Mouse (Mus musculus): Measurements from ENCODE around the gene Il21. TPM values are rescaled to one million over a fixed set of nuclear protein-coding genes. Genes with fewer than 3 reads are reported as not detected.

Il21 gene
- polyA plus RNA-seq, 1 experiment from 2014 or later, result not detected

DNA sequence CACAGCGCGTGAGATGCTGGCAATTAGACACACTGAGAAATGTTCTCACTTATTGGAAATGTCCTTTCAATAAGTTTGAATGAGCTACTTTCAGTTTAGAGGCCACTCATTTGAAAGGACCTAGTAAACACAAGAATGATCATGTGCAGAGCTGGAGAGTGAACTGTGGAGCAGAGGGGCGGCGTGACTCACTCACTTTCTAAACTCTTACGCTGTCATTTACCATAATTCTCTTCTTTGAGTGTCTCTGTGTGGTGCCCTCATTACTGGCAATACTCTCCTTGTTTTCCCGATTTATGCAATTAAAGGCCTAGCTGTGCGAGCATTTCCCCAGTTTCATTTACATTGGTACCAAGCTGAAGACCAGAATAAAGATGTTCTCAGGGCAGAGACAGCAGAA lies 1.3 kb downstream of the Il21 start:
- H3K9ac ChIP-seq, result no peak overlapping the region
- no peak overlapping the region for H3K4me2 ChIP-seq
- 87% methylated on average over 7 of the region's 7 CpGs for WGBS
- no peaks in the 10 kb centered on the region for H3K9me3 ChIP-seq
- H3K36me3 ChIP-seq, result no peaks in the 10 kb centered on the region
- no peaks in the 10 kb centered on the region for H3K4me1 ChIP-seq
- no peak overlapping the region for H3K27ac ChIP-seq
- H3K4me3 ChIP-seq, result no peak overlapping the region
- H3K27me3 ChIP-seq, result no peaks in the 10 kb centered on the region
- no peak for ATAC-seq (ENCODE audit: borderline replicate concordance, extremely low read depth, low FRiP score, low TSS enrichment)

DNA sequence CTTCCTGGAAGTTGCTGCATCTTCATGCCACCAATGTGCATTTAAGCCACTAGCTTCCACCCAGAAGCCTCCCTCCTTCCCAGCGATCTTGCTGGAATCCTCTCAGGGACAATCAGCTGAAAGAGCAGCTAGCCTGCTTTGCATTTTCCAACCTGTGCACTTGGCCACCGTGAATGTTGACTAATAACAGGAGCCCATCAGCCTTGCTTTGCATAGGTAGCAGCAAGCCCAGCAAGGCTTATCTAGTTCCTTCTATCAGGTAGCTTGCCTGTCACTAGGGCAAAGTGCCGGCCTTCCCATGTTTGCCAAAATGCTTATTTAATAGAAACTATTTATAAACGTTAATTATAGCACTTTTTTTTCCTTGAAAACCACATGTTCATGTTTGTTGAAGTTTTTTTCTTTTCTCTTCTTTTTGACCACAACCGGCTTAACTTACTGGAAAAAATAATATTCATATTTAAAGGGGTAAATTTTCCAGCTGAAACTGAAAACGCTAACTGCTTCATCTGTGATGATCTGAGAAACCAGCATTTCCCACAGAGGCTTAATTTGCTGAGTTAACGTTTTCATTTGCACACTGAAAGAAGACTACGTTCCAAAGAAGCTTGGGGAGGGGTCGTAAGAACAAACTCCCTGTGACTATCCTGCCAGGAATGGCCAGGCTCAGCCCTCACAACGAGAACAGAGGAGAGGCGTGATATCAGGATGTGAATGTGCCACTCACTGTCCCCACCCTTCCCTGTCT lies 3.2 kb downstream of the Il21 start:
- H3K36me3 ChIP-seq, result no peaks in the 10 kb centered on the region
- no peaks in the 10 kb centered on the region for H3K9me3 ChIP-seq
- H3K9ac ChIP-seq, result no peak overlapping the region
- no peak for ATAC-seq (ENCODE audit: borderline replicate concordance, extremely low read depth, low FRiP score, low TSS enrichment)
- H3K4me3 ChIP-seq, result no peak overlapping the region
- H3K4me2 ChIP-seq, result no peak overlapping the region
- H3K27ac ChIP-seq, result no peak overlapping the region
- 55% methylated on average over 11 of the region's 11 CpGs for WGBS
- no peaks in the 10 kb centered on the region for H3K4me1 ChIP-seq
- no peaks in the 10 kb centered on the region for H3K27me3 ChIP-seq

DNA sequence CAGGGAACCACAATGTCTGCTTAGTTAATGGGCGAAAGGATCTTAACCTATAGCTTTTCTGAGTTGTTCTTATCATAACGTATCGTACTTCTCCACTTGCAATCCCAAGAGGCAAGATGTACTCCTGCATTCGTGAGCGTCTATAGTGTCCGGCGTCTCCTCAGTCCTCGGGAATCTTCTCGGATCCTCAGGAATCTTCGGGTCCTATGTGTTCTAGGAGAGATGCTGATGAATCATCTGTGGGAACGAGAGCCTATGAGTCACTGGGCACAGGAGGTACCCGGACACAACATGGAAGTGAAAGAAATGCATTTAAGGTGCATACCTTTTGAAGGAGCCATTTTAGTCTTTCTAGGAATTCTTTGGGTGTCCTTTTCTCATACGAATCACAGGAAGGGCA lies 7.3 kb downstream of the Il21 start:
- Histone ChIP-seq H3K4me1 (no peaks in the 10 kb centered on the region), H3K27ac (no peak overlapping the region), H3K36me3 (no peaks in the 10 kb centered on the region), H3K9ac (no peak overlapping the region), H3K4me2 (no peak overlapping the region), H3K9me3 (no peaks in the 10 kb centered on the region), H3K27me3 (no peaks in the 10 kb centered on the region), H3K4me3 (no peak overlapping the region)
- no peak for ATAC-seq (ENCODE audit: borderline replicate concordance, extremely low read depth, low FRiP score, low TSS enrichment)
- 85% methylated on average over 13 of the region's 13 CpGs for WGBS

DNA sequence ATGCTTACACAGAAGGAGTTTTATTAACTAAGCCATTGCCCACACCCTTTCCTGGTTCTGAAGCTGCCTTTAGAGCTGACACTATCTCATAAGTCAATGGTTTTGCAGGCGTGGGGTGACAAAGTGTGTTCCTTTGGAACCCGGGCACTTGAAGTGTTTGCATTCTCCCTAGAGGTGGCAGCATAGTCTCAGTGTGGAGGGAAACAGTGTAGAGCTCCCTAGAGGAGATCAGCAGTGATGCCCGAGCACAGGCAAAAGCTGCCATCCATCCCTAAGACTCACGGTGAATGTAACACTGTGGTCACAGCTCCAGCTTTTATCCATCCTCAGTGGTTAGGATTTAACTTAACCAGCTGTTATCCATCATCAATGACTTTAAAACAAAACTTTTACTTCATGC lies 13.4 kb downstream of the Il21 start:
- H3K27me3 ChIP-seq, result no peaks in the 10 kb centered on the region
- WGBS, result 17% methylated on average over 4 of the region's 4 CpGs
- no peak overlapping the region for H3K4me2 ChIP-seq
- no peak overlapping the region for H3K27ac ChIP-seq
- H3K36me3 ChIP-seq, result no peaks in the 10 kb centered on the region
- no peak overlapping the region for H3K9ac ChIP-seq
- no peaks in the 10 kb centered on the region for H3K4me1 ChIP-seq
- no peak for ATAC-seq (ENCODE audit: borderline replicate concordance, extremely low read depth, low FRiP score, low TSS enrichment)
- H3K9me3 ChIP-seq, result no peaks in the 10 kb centered on the region
- no peak overlapping the region for H3K4me3 ChIP-seq

DNA sequence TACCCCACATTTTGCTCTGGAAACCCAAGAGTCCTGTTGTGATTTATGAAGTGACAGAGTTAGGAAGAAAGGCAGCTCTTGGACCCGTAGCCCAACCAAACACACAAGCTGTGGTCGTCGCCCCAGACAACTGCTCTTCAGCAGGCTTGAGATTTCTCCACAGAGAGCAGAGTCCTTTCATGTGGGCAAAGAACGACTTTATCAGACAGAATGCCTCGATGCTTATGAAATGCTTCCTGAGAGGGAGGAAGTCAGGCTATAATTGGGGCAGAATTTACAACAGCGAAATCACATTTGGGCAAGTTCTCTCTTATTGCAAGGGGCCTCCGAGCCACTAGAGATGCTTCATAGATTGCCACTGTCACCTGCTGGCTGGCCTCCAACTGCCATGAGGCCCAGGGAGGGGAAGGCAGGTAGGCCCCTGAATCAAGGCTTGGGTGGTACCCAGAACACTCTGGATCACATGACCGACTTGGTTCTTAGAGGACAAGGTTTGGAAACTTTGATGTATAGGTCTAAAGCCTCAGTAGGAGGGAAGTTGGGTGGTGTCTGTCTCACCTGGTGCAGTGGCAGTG lies 27.1 kb downstream of the Il21 start:
- Histone ChIP-seq H3K4me2 (no peak overlapping the region), H3K9ac (no peak overlapping the region), H3K36me3 (no peaks in the 10 kb centered on the region), H3K27me3 (no peaks in the 10 kb centered on the region), H3K4me1 (peaks cover 7% of the 10 kb centered on the region; the same call in 1 of the 2 replicates), H3K9me3 (no peaks in the 10 kb centered on the region), H3K27ac (no peak overlapping the region), H3K4me3 (no peak overlapping the region)
- 48% methylated on average over 8 of the region's 8 CpGs for WGBS
- no peak for ATAC-seq (ENCODE audit: borderline replicate concordance, extremely low read depth, low FRiP score, low TSS enrichment)

DNA sequence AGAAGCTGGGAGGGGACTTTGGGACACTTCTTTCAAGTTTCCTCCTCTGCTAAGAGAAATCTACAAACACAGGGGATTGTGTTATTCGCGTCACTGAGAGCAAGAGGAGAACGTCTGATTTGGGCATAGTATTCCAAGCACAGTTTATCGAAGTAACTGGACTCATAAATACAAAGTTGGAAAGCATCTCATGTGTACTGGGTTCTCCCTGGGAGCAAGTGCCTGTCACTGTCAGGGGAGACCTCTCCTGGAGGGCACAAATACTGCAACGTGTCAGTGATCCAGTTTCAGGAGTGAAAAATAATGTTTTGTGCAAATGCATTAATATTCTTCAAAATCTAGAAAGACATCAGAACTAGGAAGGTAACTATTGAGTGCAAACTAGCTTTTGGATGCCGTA lies 27.9 kb downstream of the Il21 start:
- H3K4me3 ChIP-seq, result peak overlapping the region; percentile 62
- H3K9me3 ChIP-seq, result no peaks in the 10 kb centered on the region
- ATAC-seq (ENCODE audit: borderline replicate concordance, extremely low read depth, low FRiP score, low TSS enrichment), result 0 out of 2 replicates have a peak, but pooled peaks have one; percentile 56
- H3K27me3 ChIP-seq, result no peaks in the 10 kb centered on the region
- 19% methylated on average over 6 of the region's 6 CpGs for WGBS
- H3K4me2 ChIP-seq, result peak overlapping the region; percentile 93
- H3K9ac ChIP-seq, result peak overlapping the region; percentile 62; the same call in 1 of the 2 replicates
- no peaks in the 10 kb centered on the region for H3K36me3 ChIP-seq
- peaks cover 7% of the 10 kb centered on the region; the same call in 1 of the 2 replicates for H3K4me1 ChIP-seq
- H3K27ac ChIP-seq, result no peak overlapping the region

DNA sequence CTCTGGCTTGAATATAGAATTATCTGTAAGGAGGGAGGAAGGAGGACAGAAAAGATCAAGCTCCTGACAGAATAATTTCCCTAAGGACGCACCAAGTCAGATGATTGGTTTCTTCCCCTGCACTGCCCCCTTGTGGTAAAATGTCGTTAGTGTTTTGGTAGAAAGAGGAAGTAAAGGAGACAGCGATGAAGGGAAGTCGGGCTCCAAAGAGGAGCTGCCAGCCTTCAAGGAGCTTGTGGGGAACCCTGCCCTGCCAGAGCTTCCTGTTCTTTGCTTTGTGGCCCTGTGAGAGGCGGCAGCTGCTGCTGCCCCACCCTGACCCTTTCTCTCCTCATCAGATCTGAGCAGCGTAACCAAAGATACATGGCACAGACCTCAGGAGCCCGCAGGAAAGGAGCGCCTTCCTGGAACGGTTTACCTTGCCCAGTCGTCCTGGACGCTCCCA lies 28.4 kb downstream of the Il21 start:
- H3K9me3 ChIP-seq, result no peaks in the 10 kb centered on the region
- no peaks in the 10 kb centered on the region for H3K27me3 ChIP-seq
- H3K4me2 ChIP-seq, result peak overlapping the region; percentile 93
- peak; percentile 65 for ATAC-seq (ENCODE audit: borderline replicate concordance, extremely low read depth, low FRiP score, low TSS enrichment)
- WGBS, result under 1% methylated on average over 11 of the region's 11 CpGs
- peaks cover 7% of the 10 kb centered on the region; the same call in 1 of the 2 replicates for H3K4me1 ChIP-seq
- H3K9ac ChIP-seq, result peak overlapping the region; percentile 62
- H3K4me3 ChIP-seq, result peak overlapping the region; percentile 62
- no peaks in the 10 kb centered on the region for H3K36me3 ChIP-seq
- H3K27ac ChIP-seq, result 0 out of 2 replicates have a peak overlapping the region, but pooled peaks have one; percentile 49

DNA sequence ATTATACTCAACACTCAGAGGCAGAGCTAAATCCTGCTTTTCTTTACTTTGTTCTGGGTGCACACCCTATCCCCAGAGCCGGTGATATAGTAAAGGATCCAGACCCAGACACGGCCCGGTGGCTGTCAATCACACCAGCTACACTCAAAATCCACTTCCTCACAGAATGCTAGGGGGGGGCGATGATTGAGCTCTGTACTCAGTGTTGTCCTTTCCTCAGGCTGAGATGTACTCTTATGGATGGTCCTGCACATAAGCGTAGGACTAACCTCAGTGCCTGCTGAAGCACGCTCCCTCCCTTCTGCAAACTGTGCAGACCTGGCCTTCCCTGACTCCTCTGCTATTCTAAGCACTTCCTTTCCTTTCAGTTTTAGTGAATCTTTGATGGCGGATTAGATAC lies 29.6 kb downstream of the Il21 start:
- Histone ChIP-seq H3K27ac (no peak overlapping the region), H3K4me2 (no peak overlapping the region), H3K27me3 (no peaks in the 10 kb centered on the region), H3K4me3 (no peak overlapping the region), H3K9ac (no peak overlapping the region), H3K4me1 (peaks cover 7% of the 10 kb centered on the region; the same call in 1 of the 2 replicates), H3K36me3 (no peaks in the 10 kb centered on the region), H3K9me3 (no peaks in the 10 kb centered on the region)
- WGBS, result 84% methylated on average over 7 of the region's 7 CpGs
- no peak for ATAC-seq (ENCODE audit: borderline replicate concordance, extremely low read depth, low FRiP score, low TSS enrichment)

DNA sequence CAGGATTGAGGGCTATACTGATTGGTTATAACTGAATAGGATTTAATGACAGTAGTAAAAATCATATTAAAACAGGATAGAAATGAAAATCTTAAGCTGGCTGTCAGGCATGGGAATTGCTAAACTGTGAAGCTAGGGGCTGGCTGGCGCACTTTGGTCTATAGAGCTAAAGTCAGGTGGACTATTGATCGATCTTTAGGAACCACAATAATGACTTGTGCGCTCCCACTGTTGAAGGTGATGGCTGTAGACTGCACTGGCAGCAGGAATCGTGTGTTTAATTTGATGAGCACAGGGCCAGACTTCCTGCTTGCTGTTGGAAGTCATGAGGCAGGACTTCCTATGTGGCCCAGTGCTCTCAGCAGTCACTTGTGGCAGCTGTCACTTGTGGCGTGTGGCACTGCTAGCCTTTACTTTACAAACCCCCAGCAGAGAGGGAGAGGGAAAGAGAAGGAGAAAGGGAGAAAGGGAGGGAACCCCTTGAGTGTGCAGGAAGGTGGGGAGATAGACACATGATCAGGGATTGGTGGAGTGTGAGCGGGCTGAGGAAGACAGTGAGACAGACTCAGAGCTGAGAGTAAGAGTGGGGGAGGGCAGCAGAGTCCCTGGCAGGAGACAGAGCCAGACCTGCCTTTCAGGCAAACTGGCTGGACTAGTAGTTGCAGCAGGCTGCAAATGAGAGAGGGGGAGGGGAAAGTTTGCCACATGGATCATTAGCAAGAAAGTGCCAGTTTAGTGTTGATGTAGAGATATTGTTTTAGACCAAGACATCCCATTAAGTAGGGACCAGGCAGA lies 31.1 kb downstream of the Il21 start:
- peaks cover 7% of the 10 kb centered on the region; the same call in 1 of the 2 replicates for H3K4me1 ChIP-seq
- H3K27me3 ChIP-seq, result no peaks in the 10 kb centered on the region
- peak; percentile 55; the same call in 1 of the 2 replicates for ATAC-seq (ENCODE audit: borderline replicate concordance, extremely low read depth, low FRiP score, low TSS enrichment)
- no peak overlapping the region for H3K27ac ChIP-seq
- no peak overlapping the region for H3K9ac ChIP-seq
- H3K9me3 ChIP-seq, result no peaks in the 10 kb centered on the region
- H3K36me3 ChIP-seq, result no peaks in the 10 kb centered on the region
- WGBS, result 46% methylated on average over 6 of the region's 6 CpGs
- no peak overlapping the region for H3K4me2 ChIP-seq
- no peak overlapping the region for H3K4me3 ChIP-seq

DNA sequence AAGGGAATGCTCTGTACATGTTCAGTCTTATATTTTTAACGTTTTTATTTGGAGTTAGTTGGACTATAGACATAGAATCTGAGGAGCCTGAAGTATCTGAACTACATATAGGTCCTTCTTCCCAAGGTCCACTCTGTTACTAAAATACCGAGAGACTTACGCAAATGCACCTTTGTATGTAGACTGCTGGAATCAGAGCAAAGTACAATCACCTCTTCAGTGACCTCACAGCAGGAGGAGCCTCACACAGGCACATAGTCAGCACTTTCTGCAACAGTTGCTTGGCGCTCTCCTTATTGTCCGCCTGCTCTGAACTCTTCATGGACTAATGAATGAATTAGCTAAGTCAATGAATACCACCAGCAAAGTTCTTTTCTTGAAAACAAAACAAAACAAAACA lies 34.1 kb downstream of the Il21 start:
- Histone ChIP-seq H3K9ac (no peak overlapping the region), H3K27me3 (no peaks in the 10 kb centered on the region), H3K9me3 (no peaks in the 10 kb centered on the region), H3K4me1 (peaks cover 7% of the 10 kb centered on the region; the same call in 1 of the 2 replicates), H3K27ac (no peak overlapping the region), H3K4me3 (no peak overlapping the region), H3K4me2 (no peak overlapping the region), H3K36me3 (no peaks in the 10 kb centered on the region)
- 80% methylated on average over 5 of the region's 5 CpGs for WGBS
- no peak for ATAC-seq (ENCODE audit: borderline replicate concordance, extremely low read depth, low FRiP score, low TSS enrichment)

DNA sequence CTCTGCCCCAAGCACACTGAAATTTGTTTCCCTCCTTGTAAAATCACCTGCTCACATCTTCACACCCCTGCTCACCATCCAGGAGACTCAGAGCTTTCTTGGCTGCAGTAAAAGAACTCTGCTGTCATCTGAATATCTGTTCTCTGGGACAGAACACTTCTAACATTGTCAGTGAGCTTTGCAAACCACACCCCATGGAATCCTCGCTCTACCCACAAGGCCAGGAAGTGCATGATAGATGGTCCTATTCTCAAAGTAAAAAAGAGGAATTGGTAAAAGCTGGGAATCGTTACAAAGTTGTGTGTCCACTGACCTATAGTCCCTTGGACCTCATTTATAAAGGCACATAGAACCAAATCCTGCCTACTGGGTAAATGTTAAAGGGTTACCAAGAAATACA lies 40.5 kb downstream of the Il21 start:
- H3K9me3 ChIP-seq, result no peaks in the 10 kb centered on the region
- ATAC-seq (ENCODE audit: borderline replicate concordance, extremely low read depth, low FRiP score, low TSS enrichment), result no peak
- H3K4me1 ChIP-seq, result no peaks in the 10 kb centered on the region
- no peaks in the 10 kb centered on the region for H3K36me3 ChIP-seq
- H3K4me2 ChIP-seq, result no peak overlapping the region
- no peaks in the 10 kb centered on the region for H3K27me3 ChIP-seq
- H3K27ac ChIP-seq, result no peak overlapping the region
- H3K9ac ChIP-seq, result no peak overlapping the region
- 32% methylated on average over 2 of the region's 2 CpGs for WGBS
- H3K4me3 ChIP-seq, result no peak overlapping the region

DNA sequence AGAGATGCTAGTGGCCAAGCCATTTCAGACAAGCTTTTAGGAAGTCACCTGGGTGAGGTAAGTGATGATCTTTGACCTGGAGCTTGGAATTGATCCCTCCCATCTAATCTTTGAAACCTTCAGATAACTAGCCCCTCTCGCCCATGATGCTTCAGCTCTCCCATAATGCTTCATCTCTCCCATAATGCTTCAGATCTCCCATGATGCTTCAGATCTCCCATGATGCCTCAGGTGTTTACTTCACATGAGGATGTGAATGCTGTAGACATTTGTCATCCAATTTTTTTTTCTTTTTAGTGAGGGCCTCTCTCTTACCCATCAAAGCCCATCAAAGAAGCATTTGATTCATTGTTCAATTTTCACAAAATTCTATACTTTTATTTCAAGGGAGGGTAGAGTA lies 46.9 kb downstream of the Il21 start:
- H3K27me3 ChIP-seq, result no peaks in the 10 kb centered on the region
- no peaks in the 10 kb centered on the region for H3K9me3 ChIP-seq
- no peaks in the 10 kb centered on the region for H3K36me3 ChIP-seq
- 100% methylated on average over 1 of the region's 1 CpGs for WGBS
- no peak overlapping the region for H3K4me3 ChIP-seq
- ATAC-seq (ENCODE audit: borderline replicate concordance, extremely low read depth, low FRiP score, low TSS enrichment), result no peak
- no peak overlapping the region for H3K4me2 ChIP-seq
- H3K27ac ChIP-seq, result no peak overlapping the region
- H3K9ac ChIP-seq, result no peak overlapping the region
- H3K4me1 ChIP-seq, result peaks cover 15% of the 10 kb centered on the region
